Mouse (Mus musculus) lung, adult 18-20 months (tissue): ENCODE results near the gene Pnliprp1.
A peak's percentile ranks its signal among the peaks of the same experiment; 100 is the strongest.

Source experiments
- DNase-seq, 2 experiments: peaks; one replicate each; pipeline ENCODE4 v3.0.0; 2022; ENCODE audit warnings: mixed read lengths in 2 of 2

The Pnliprp1 gene

DNA sequence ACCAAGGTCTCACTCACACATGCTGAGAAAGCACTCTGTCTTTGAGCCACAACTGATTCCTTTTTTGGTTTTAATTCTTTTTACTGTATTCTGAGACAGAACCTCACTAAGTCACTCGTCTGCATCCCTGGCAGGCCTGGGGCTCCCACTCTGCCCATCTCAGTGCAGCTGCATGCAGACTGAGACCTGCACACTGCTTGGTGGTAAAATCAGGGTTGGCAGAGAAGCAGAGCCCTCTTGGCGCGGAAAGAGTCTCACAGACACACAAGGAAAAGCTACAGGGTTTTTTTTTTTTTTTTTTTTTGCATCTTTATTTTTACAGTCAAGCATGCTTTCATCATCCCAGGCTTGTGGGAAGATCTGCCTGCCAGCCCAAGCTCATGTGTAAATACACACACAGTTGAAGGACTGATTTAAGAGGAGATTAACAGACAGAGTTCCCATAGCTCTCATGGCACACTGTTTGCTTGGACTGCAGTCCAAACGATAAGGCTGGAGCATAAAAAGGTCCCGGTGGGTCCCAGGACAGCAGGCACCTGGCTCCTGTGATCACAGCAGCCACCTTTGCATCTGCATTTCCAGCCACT, at the start of gene Pnliprp1:
Pnliprp1 (plus strand) TSS at position 443 of the 587 bp plus-strand sequence.
- DNase-seq, result peak in 1 of 2 experiments; percentile 13

DNA sequence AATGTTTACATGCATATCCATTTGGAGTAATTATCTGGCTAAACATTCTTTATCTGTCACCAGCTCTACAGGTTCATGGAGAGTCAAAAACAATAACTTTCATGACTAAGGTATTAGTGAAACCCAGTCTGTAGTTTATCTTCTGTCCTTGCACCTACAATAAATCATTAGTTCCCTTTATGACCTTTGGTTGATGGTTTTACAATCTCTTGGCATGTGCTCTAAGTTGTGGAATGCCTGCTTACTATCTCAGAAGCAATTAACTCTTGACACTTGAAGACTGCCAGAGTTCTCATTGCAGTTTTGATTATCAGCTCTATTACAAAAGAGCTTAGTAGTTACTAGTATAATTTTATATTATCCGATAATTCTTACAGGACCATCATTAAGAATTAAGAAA, 39.8 kb upstream of the Pnliprp1 start:
- DNase-seq, result no peak

- DNase-seq, result no peak
Observed at GRCm38 (mm10) chr19:58695314-58695713, 33.4 kb upstream of the Pnliprp1 start.

GRCm38 (mm10) chr19:58696235-58696634, 32.5 kb upstream of the Pnliprp1 start:
- peak in 1 of 2 experiments; percentile 10 for DNase-seq

GRCm38 (mm10) chr19:58704556-58704955, 24.1 kb upstream of the Pnliprp1 start:
- no peak for DNase-seq

DNA sequence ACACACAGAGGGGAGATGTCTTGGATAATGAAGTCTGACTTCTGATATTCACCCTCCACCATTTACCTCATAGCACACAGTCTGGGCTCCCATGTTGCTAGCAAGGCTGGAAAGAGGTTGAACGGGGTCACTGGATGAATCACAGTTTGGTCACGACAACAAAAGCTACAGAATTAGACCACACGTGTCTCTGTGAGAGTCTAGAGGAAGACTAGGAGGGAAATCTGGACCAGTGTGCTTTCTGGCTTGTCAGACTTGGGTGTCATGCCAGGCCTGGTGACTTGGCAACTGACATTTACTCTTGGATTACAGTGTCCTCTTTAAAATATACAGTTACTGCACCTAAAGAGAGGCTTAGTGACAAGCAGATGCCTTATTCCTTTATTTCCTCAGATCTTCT, 20.1 kb upstream of the Pnliprp1 start:
- DNase-seq, result no peak

- no peak for DNase-seq
Observed at GRCm38 (mm10) chr19:58717925-58718324, 10.8 kb upstream of the Pnliprp1 start.

- no peak for DNase-seq
Observed at GRCm38 (mm10) chr19:58720439-58720838, 8.2 kb upstream of the Pnliprp1 start.

GRCm38 (mm10) chr19:58726551-58726950, 2.1 kb upstream of the Pnliprp1 start:
- no peak for DNase-seq

- no peak for DNase-seq
Observed at GRCm38 (mm10) chr19:58727756-58728155, 931 bp upstream of the Pnliprp1 start.

DNA sequence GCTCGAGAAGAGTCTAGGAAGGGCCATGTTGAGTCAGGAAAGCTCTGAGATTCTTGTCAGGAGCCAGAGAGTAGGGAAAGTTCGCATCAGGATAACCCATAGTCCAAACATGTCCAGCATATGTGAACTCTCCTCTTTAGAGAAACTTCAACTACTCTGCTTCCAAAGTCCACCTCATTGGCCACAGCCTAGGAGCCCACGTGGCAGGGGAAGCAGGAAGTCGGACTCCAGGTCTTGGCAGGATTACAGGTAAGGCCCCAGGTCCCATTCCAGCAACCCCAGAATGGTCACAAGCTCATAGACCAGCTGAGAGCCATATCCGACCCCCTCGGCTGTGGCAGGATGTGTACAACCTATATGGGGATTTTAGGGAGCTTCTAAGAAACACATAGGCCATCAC, 4.5 kb downstream of the Pnliprp1 start:
- no peak for DNase-seq

GRCm38 (mm10) chr19:58738111-58738510, 9.4 kb downstream of the Pnliprp1 start:
- DNase-seq, result no peak

DNA sequence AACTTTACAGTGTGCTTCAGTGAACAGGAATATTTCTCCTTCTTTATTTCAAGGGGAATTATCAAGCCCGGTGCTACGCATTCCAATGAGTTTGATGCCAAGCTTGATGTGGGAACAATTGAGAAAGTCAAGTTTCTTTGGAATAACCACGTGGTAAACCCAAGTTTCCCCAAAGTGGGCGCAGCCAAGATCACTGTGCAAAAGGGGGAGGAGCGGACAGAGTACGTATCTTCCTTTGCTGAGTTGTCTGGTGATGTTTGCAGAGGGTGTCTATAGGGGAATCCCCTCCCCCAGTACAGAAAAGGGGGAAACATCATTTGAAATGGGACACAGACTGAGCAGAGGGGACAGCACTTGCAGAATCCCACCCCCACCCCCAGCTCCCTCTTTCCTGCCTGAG, 12.3 kb downstream of the Pnliprp1 start:
- DNase-seq, result no peak

DNA sequence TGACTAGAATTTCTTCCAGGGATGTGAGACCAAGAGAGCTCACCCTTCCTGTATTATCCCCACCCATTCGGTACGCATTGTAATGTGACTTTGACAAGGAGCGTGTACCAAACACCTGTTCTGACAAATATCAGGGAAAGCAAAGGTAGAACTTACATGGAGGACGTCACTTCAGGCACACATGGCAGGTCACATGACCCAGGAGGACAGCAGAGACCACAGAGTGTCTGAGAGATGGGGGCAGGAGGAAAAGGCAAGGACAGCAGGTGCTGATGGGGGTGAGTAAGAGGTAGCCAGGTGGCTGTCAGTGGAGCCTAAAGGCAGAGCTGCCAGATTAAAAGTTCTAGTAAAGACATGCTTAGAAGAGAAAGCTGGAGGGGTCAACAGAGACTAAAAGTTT, 14.0 kb downstream of the Pnliprp1 start:
- DNase-seq, result no peak

DNA sequence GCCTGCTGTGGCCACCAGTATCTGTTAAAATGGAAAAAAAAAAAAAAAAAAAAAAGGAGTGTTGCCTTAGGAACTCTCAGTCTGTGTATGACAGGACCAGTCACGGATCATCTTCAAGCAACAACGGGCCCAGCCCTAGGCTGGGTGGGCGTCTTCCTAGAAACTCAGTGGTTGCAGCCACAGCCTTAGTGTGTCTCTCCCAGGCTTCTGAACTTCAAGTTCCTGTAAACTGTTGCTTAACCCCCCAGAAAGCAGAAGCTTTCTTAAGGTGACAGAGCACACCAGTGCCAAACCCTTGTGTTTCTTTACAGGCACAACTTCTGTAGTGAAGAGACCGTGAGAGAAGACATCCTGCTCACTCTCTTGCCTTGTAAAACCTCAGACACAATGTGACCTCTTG, 15.0 kb downstream of the Pnliprp1 start:
- DNase-seq, result no peak

DNA sequence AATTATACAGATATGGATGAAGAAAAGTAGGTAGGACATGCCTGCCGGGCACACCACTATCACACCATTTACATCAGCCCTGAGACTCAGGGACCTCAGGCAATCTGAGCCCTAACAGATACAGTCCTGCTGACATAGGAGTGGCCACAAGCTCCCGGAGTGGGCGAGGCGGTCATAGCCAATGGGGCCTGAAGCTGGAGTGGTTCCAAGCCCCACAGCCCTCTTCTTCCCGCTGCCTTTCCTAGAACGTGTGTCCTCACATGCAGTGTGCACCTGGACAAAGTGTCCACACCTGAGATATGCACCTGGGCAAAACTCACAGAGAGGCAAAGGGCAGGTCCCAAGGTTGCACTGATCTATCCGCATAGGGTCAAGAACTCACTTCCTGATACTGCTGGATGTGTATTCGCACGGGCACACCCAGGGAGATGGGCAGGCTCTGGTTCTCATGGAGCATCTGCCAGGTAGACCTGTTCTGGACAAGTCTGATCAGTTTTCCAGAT, 18.9 kb downstream of the Pnliprp1 start:
- no peak for DNase-seq

DNA sequence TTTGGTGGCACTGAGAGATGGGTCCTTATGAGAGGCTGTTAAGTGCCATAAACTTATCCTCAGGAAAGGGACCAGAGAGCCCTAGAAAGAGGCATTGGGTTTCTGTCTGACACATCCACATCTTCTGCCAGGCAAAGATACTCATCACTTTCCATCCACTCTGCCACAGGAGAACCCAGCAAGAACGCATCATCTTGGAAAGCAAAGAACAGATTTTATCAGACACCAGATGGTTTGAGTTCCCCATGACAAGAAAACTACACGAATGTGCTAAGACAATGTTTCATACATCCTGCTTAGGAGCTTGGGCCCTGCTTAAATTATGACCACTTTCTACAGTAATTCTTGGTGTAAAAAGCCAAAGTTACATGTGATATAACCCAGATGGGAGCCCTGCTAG, 22.1 kb downstream of the Pnliprp1 start:
- no peak for DNase-seq

GRCm38 (mm10) chr19:58751504-58751903, 22.8 kb downstream of the Pnliprp1 start:
- no peak for DNase-seq

DNA sequence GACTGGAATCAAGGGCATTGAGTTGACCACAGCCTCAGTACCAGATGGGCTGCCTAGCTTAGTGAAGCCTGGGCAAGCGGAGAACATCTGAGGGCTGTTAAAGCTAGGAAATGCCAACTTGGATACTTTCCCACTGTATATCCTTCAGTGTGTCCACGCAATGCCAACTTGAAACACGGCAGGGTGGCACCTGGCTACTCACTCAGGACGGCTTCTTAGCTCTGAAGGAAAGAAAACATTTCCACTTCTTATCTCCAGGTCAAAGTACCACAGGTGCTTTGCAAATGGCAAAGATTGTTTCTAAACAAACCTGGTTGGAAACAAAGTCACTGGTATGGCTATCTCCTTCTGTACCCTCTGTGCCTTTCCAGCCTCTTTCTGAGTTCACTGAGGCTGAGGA, 30.2 kb downstream of the Pnliprp1 start:
- no peak for DNase-seq

DNA sequence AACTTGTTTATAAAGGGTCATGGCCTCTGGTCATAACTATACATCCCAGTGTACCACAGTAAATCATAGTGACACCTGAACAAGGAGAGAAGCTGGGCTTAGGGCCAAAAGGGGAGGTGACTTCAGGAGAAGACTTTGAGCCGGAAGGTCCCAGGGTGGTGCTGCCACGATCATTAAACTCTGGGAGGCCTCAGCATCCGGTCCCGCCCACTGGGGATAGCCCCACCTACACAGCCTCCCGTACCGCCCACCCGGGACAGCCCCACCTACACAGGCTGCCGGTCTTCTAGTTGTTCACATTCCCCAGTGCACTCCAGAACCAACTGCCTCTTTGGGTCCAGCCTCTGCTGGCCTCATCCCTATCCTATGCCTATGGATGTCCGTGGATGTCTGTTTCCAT, 30.7 kb downstream of the Pnliprp1 start, which contains the start of gene Pnliprp2:
Pnliprp2 (plus strand) TSS at position 297 of the 400 bp plus-strand sequence.
- peak in 1 of 2 experiments; percentile 27 for DNase-seq

- DNase-seq, result no peak
Observed at GRCm38 (mm10) chr19:58762316-58762715, 33.6 kb downstream of the Pnliprp1 start.

DNA sequence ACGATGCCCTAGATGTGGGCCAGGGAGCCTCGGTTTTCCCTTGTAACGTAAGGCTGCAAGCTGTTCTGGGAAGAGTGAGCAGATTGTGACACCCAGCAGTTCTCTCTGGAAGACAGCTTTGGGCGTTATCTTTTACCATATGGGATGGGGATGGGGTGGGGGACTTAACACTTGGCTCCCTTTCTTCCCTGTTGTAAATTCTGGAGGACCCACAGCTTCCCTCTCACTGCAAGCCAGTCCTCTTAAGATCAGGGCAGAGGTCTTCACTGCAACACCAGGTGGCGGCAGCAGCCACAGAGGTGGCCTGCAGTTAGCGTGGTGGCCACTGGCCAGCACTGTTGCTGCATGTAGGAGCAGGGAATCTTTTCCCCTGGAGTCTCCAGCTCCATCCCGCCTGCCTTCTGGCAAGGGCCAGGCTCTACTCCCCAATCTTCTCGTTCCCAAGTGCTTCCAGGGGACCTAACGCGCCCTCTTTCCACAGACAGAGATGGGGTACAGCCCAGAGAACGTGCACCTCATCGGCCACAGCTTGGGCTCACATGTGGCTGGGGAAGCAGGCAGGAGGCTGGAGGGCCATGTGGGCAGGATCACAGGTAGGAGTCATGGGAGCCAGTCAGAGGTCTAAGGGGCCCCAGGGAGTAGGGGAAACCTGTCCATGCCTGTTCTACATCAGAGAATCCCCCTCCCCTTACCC, 34.3 kb downstream of the Pnliprp1 start:
- peak; percentile 22 to 35 for DNase-seq

GRCm38 (mm10) chr19:58767329-58767728, 38.6 kb downstream of the Pnliprp1 start:
- DNase-seq, result no peak

- no peak for DNase-seq
Observed at GRCm38 (mm10) chr19:58776461-58776860, 47.8 kb downstream of the Pnliprp1 start.
